ENCODE assay signal across 8 mouse cellular contexts in the genomic region with DNA sequence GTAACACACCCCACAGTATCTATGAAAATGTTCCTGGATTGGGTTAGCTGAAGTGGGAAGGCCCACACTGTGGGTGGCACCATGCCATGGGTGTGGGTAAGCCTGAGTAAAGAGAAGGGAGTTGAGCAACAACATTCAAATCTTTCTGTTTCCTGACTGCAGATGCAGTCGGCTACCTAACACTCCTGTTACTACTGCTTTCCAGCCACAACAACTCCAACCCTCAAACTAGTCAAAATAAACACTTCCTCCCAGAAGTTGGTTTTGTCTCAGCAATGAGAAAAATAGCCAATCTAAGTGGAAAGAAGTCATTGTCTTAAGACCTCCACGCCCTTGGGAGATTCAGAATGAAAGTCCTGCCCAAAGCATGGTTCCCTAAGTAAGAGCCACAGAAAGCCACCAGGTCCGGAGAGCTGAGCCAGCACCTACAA. TPM values are rescaled to one million over a fixed set of nuclear protein-coding genes. Genes with fewer than 3 reads are reported as not detected.
A peak's percentile ranks its signal among the peaks of the same experiment; 100 is the strongest.
DNase-seq lines count a peak whose midpoint lies in the region; ATAC-seq and TF ChIP-seq lines count a peak whose summit lies in the region.

No protein-coding gene starts in this region.

- no peak for TF ChIP-seq CTCF in liver, adult 2 months (IDR thresholded peaks at IDR 0.05; ENCODE audit: low read depth, low read length)

- H3K4me1 ChIP-seq in liver, adult 2 months (ENCODE audit: control insufficient read depth, insufficient read depth, low read length) = peaks cover 15% of the 10 kb centered on the region
- peaks cover 6% of the 10 kb centered on the region for H3K4me1 ChIP-seq in liver, embryonic 11.5 days (replicated peaks; ENCODE audit: control insufficient read depth, insufficient read depth, low read length)
- peaks cover 40% of the 10 kb centered on the region for H3K4me1 ChIP-seq in midbrain, embryonic 13.5 days (replicated peaks)
- peaks cover 27% of the 10 kb centered on the region for H3K4me1 ChIP-seq in forebrain, embryonic 10.5 days
- peaks cover 31% of the 10 kb centered on the region for H3K4me1 ChIP-seq in midbrain, embryonic 10.5 days

- peaks cover 31% of the 10 kb centered on the region for H3K36me3 ChIP-seq in liver, adult 2 months (ENCODE audit: control insufficient read depth, insufficient read depth, low read length)
- peaks cover 21% of the 10 kb centered on the region for H3K36me3 ChIP-seq in liver, embryonic 11.5 days (ENCODE audit: control insufficient read depth, insufficient read depth, low read length)
- H3K36me3 ChIP-seq in midbrain, embryonic 13.5 days = peaks cover 21% of the 10 kb centered on the region
- H3K36me3 ChIP-seq in forebrain, embryonic 10.5 days (replicated peaks) = peaks cover 76% of the 10 kb centered on the region
- H3K36me3 ChIP-seq in midbrain, embryonic 10.5 days = peaks cover 69% of the 10 kb centered on the region

- intact Hi-C loops in left cerebral cortex, postnatal 14 days (cut with DNase I) = no loop called here

- no peak overlapping the region for H3K27ac ChIP-seq in liver, adult 2 months (replicated peaks; ENCODE audit: insufficient read depth, low read depth, low read length)
- no peak overlapping the region for H3K27ac ChIP-seq in liver, embryonic 11.5 days (ENCODE audit: low read depth, low read length)
- no peak overlapping the region for H3K27ac ChIP-seq in midbrain, embryonic 13.5 days
- H3K27ac ChIP-seq in forebrain, embryonic 10.5 days = no peak overlapping the region
- no peak overlapping the region for H3K27ac ChIP-seq in midbrain, embryonic 10.5 days (replicated peaks)

- H3K27me3 ChIP-seq in liver, adult 2 months (ENCODE audit: control insufficient read depth, insufficient read depth, low read length) = no peaks in the 10 kb centered on the region
- no peaks in the 10 kb centered on the region for H3K27me3 ChIP-seq in liver, embryonic 11.5 days (replicated peaks; ENCODE audit: control insufficient read depth, insufficient read depth, low read length)
- no peaks in the 10 kb centered on the region for H3K27me3 ChIP-seq in midbrain, embryonic 13.5 days
- no peaks in the 10 kb centered on the region for H3K27me3 ChIP-seq in forebrain, embryonic 10.5 days (ENCODE audit: poor library complexity, severe bottlenecking)
- H3K27me3 ChIP-seq in midbrain, embryonic 10.5 days (ENCODE audit: low read depth, poor library complexity, severe bottlenecking) = no peaks in the 10 kb centered on the region

- 56% methylated on average over 3 of the region's 3 CpGs for WGBS in liver, adult 2 months
- WGBS in liver, embryonic 11.5 days = 75% methylated on average over 3 of the region's 3 CpGs
- WGBS in midbrain, embryonic 13.5 days = 97% methylated on average over 3 of the region's 3 CpGs
- 90% methylated on average over 3 of the region's 3 CpGs for WGBS in forebrain, embryonic 10.5 days
- 90% methylated on average over 3 of the region's 3 CpGs for WGBS in midbrain, embryonic 10.5 days

- no peak for ATAC-seq in liver, embryonic 11.5 days (replicated peaks; ENCODE audit: low FRiP score)
- no peak for ATAC-seq in midbrain, embryonic 13.5 days

- H3K4me3 ChIP-seq in liver, adult 2 months (ENCODE audit: insufficient read depth, low read depth, low read length) = no peak overlapping the region
- no peak overlapping the region for H3K4me3 ChIP-seq in liver, embryonic 11.5 days (ENCODE audit: low read depth, low read length)
- no peak overlapping the region for H3K4me3 ChIP-seq in midbrain, embryonic 13.5 days (replicated peaks)
- H3K4me3 ChIP-seq in forebrain, embryonic 10.5 days = no peak overlapping the region
- H3K4me3 ChIP-seq in midbrain, embryonic 10.5 days = no peak overlapping the region

- no peak overlapping the region for H3K9ac ChIP-seq in liver, adult 2 months (ENCODE audit: low read depth, low read length)
- no peak overlapping the region for H3K9ac ChIP-seq in liver, embryonic 11.5 days (ENCODE audit: low read depth, low read length)
- no peak overlapping the region for H3K9ac ChIP-seq in midbrain, embryonic 13.5 days (replicated peaks)

- H3K79me2 ChIP-seq in liver, adult 2 months (ENCODE audit: control insufficient read depth, insufficient read depth, low read length) = peaks cover 2% of the 10 kb centered on the region; the same call in 1 of the 2 replicates

- no peaks in the 10 kb centered on the region for H3K9me3 ChIP-seq in liver, embryonic 11.5 days (ENCODE audit: control insufficient read depth, low read length)
- H3K9me3 ChIP-seq in midbrain, embryonic 13.5 days = no peaks in the 10 kb centered on the region
- H3K9me3 ChIP-seq in forebrain, embryonic 10.5 days = no peaks in the 10 kb centered on the region
- no peaks in the 10 kb centered on the region for H3K9me3 ChIP-seq in midbrain, embryonic 10.5 days (replicated peaks)

- no peak for TF ChIP-seq POLR2A in liver, adult 2 months (IDR thresholded peaks at IDR 0.05; ENCODE audit: extremely low read depth, insufficient read depth, low read length)

- DNase-seq in liver, adult 2 months (ENCODE audit: extremely low read depth, low read depth, low spot score) = peak; percentile 49
- DNase-seq in liver, embryonic 11.5 days (ENCODE audit: low spot score) = no peak
- peak; percentile 28 for DNase-seq in gastrocnemius, postnatal 25 days
- DNase-seq in left cerebral cortex, postnatal 14 days (ENCODE audit: low spot score in 2 of 2) = peak; percentile 63 to 69
- DNase-seq in right cerebral cortex, postnatal 25 days = peak; percentile 36
- DNase-seq in forebrain, embryonic 10.5 days (ENCODE audit: extremely low spot score, low spot score) = no peak
- DNase-seq in midbrain, embryonic 10.5 days (ENCODE audit: low spot score) = no peak

- H3K4me2 ChIP-seq in liver, embryonic 11.5 days = no peak overlapping the region
- no peak overlapping the region for H3K4me2 ChIP-seq in midbrain, embryonic 13.5 days (replicated peaks)

RNA-seq across cellular contexts. Expression of a gene that starts 57.3 kb away (rescaled TPM):
- total RNA-seq in liver, adult 2 months (2014; rRNA removed) = 6.3 and 10.2 TPM in 2 replicates
- polyA plus RNA-seq in liver, adult 2 months (2012; rRNA removed) = 2.3 and 5.1 TPM in 2 replicates
- 17.5 and 20.3 TPM in 2 replicates for polyA plus RNA-seq in liver, embryonic 11.5 days (2014; fragmentation: Nextera tagmentation; extraction: Ambion mirVana)
- 100 to 1,000 TPM in 1 of 2 experiments, 10 to 100 TPM in 1; 46.4 to 185 TPM for total RNA-seq in gastrocnemius, postnatal 25 days (2021)
- 10 to 100 TPM; 18.1 to 28.5 TPM for total RNA-seq in left cerebral cortex, postnatal 14 days (2021)
- 23.4 and 24.8 TPM in 2 replicates for polyA plus RNA-seq in midbrain, embryonic 13.5 days (2015; fragmentation: Nextera tagmentation; extraction: Ambion mirVana)
- polyA plus RNA-seq in forebrain, embryonic 10.5 days (2016; fragmentation: Nextera tagmentation; extraction: Ambion mirVana) = 15.5 and 17.0 TPM in 2 replicates
- 13.3 TPM in 2 replicates for polyA plus RNA-seq in midbrain, embryonic 10.5 days (2016; fragmentation: Nextera tagmentation; extraction: Ambion mirVana)

Comparison
In these comparisons a context has a peak if more than half of its experiments do, and no peak if none do; other contexts are left out.
1. DNase-seq: peak in liver, adult 2 months (single experiment), gastrocnemius, postnatal 25 days (single experiment), left cerebral cortex, postnatal 14 days (2 of 2) and right cerebral cortex, postnatal 25 days (single experiment); none in liver, embryonic 11.5 days (single experiment), forebrain, embryonic 10.5 days (single experiment) and midbrain, embryonic 10.5 days (single experiment).